Mouse (Mus musculus) Patski (cell line): ENCODE results near the gene Vmn1r40. TPM values are rescaled to one million over a fixed set of nuclear protein-coding genes. Genes with fewer than 3 reads are reported as not detected.
A peak's percentile ranks its signal among the peaks of the same experiment; 100 is the strongest.

Experiments
- ATAC-seq: fragments of 100-300 bp; one replicate; pipeline ENCODE4 v1.8.0; 2021
- CTCF ChIA-PET: fragments of 350-600 bp; sonication (Branson Sonifier 250); formaldehyde crosslinking; loops from one replicate; lab custom pipeline; 2022; ENCODE audit warnings: inconsistent platforms; lab: Charles Lee
- POLR2A ChIA-PET: fragments of 350-600 bp; sonication (Branson Sonifier 250); formaldehyde crosslinking; loops from one replicate; lab custom pipeline; 2022; ENCODE audit warnings: antibody characterized with exemption, inconsistent platforms; lab: Charles Lee
- DNase-seq: peaks from one replicate; pipeline ENCODE4 v3.0.0-alpha.2; 2011; ENCODE audit warnings: low read depth, low spot score
- H3K27me3 ChIP-seq: fragments of 371-371 bp; one replicate; pipeline ENCODE4 v1.5.1; 2021
- CTCF ChIP-seq: fragments of 100-300 bp; IDR thresholded peaks from one replicate; pipeline ENCODE4 v1.5.1; 2021
- in situ Hi-C: fragments of 300-500 bp; cut with MboI; formaldehyde crosslinking; loops from 3 replicates; pipeline ENCODE4 v1.11.1; 2018; ENCODE audit warnings: low pct_unique_long_range_greater_than_20kb, mixed read lengths
- polyA plus RNA-seq: library from polyadenylated mRNA; unstranded; gene quantifications from one replicate; pipeline ENCODE4 v1.2.3, GENCODE M21; 2021

Vmn1r40 gene
- polyA plus RNA-seq, 1 experiment from 2014 or later: 0.14 TPM

- no peaks in the 10 kb centered on the region for H3K27me3 ChIP-seq
- POLR2A ChIA-PET: no interaction called here
- no peak for TF ChIP-seq CTCF
- ATAC-seq (no peak), DNase-seq (no peak)
- in situ Hi-C loops: no loop called here
- CTCF ChIA-PET: interaction anchor here (1.0 to 1.2 kb wide), 2 partner anchors 11 to 655 kb away, joined by 3 read pairs; no protein-coding TSS in a partner anchor
Observed at GRCm38 (mm10) chr6:89672641-89673040, 34.7 kb upstream of the Vmn1r40 start.

- TF ChIP-seq CTCF: no peak
- ATAC-seq: no peak
- H3K27me3 ChIP-seq: no peaks in the 10 kb centered on the region
- ChIA-PET CTCF (interaction anchor here (0.6 to 1.2 kb wide), 3 partner anchors 11 to 654 kb away, joined by 3 read pairs; no protein-coding TSS in a partner anchor), POLR2A (interaction anchor here (0.6 kb wide), 1 partner anchor 33 kb away, joined by 4 read pairs; no protein-coding TSS in a partner anchor)
- in situ Hi-C loops: no loop called here
- no peak for DNase-seq
Observed at GRCm38 (mm10) chr6:89673135-89673780, 34.1 kb upstream of the Vmn1r40 start.

GRCm38 (mm10) chr6:89678522-89678921 lies 28.8 kb upstream of the Vmn1r40 start:
- DNase-seq: no peak

GRCm38 (mm10) chr6:89679291-89679835 lies 28.0 kb upstream of the Vmn1r40 start:
- in situ Hi-C loops: no loop called here
- DNase-seq (no peak), ATAC-seq (peak; percentile 79)
- POLR2A ChIA-PET: interaction anchor here (0.7 kb wide), 1 partner anchor 878 kb away, joined by 3 read pairs; no protein-coding TSS in a partner anchor
- CTCF ChIA-PET: interaction anchor here (0.6 to 3.1 kb wide), 15 partner anchors 10 to 1761 kb away, joined by 3 to 21 read pairs (median 4); partner anchors contain the start of genes Chst13 and Txnrd3
- H3K27me3 ChIP-seq: no peaks in the 10 kb centered on the region
- TF ChIP-seq CTCF: peak; percentile 87

More at GRCm38 (mm10) chr6:89678522-89678921, 28.8 kb upstream of the Vmn1r40 start:
- CTCF ChIA-PET: interaction anchor here (0.9 to 3.1 kb wide), 8 partner anchors 9 to 843 kb away, joined by 3 to 21 read pairs (median 4); partner anchors contain the start of gene Chst13
- in situ Hi-C loops: no loop called here
- TF ChIP-seq CTCF: no peak
- H3K27me3 ChIP-seq: no peaks in the 10 kb centered on the region
- ATAC-seq: no peak
- POLR2A ChIA-PET: no interaction called here

GRCm38 (mm10) chr6:89680155-89680554 lies 27.2 kb upstream of the Vmn1r40 start:
- POLR2A ChIA-PET: interaction anchor here (0.7 kb wide), 1 partner anchor 877 kb away, joined by 3 read pairs; no protein-coding TSS in a partner anchor
- peak; percentile 67 for ATAC-seq
- DNase-seq: peak; percentile 22
- H3K27me3 ChIP-seq: no peaks in the 10 kb centered on the region
- in situ Hi-C loops: loop anchor here (10.0 kb wide), 4 partner anchors 305 to 845 kb away; partner anchors contain the start of gene Chst13
- CTCF ChIA-PET: interaction anchor here (0.8 to 3.1 kb wide), 12 partner anchors 22 to 857 kb away, joined by 3 to 21 read pairs (median 4); partner anchors contain the start of genes Chst13 and Txnrd3
- TF ChIP-seq CTCF: peak; percentile 97

GRCm38 (mm10) chr6:89684231-89684630 lies 23.1 kb upstream of the Vmn1r40 start:
- ChIA-PET CTCF (interaction anchor here (0.7 kb wide), 2 partner anchors 11 to 741 kb away, joined by 3 read pairs; no protein-coding TSS in a partner anchor), POLR2A (no interaction called here)
- DNase-seq (no peak), ATAC-seq (no peak)
- peak; percentile 68 for TF ChIP-seq CTCF
- no peaks in the 10 kb centered on the region for H3K27me3 ChIP-seq
- in situ Hi-C loops: loop anchor here (10.0 kb wide), 4 partner anchors 301 to 841 kb away; partner anchors contain the start of gene Chst13

- H3K27me3 ChIP-seq: no peaks in the 10 kb centered on the region
- POLR2A ChIA-PET: no interaction called here
- DNase-seq (no peak), ATAC-seq (no peak)
- no peak for TF ChIP-seq CTCF
- in situ Hi-C loops: loop anchor here (10.0 kb wide), 4 partner anchors 298 to 838 kb away; partner anchors contain the start of gene Chst13
- CTCF ChIA-PET: no interaction called here
Observed at GRCm38 (mm10) chr6:89687100-89687499, 20.2 kb upstream of the Vmn1r40 start.

- DNase-seq: peak; percentile 91
- POLR2A ChIA-PET: no interaction called here
Observed at GRCm38 (mm10) chr6:89706624-89707023, 716 bp upstream of the Vmn1r40 start.

GRCm38 (mm10) chr6:89718051-89718450 lies 10.7 kb downstream of the Vmn1r40 start:
- no peaks in the 10 kb centered on the region for H3K27me3 ChIP-seq
- in situ Hi-C loops: no loop called here
- DNase-seq (no peak), ATAC-seq (no peak)
- ChIA-PET CTCF (interaction anchor here (0.8 kb wide), 1 partner anchor 10 kb away, joined by 3 read pairs; no protein-coding TSS in a partner anchor), POLR2A (no interaction called here)
- no peak for TF ChIP-seq CTCF

More at GRCm38 (mm10) chr6:89706624-89707023, 716 bp upstream of the Vmn1r40 start:
- in situ Hi-C loops: loop anchor here (10.0 kb wide), 1 partner anchor 268 kb away; no protein-coding TSS in a partner anchor
- H3K27me3 ChIP-seq: no peaks in the 10 kb centered on the region
- peak; percentile 95 for ATAC-seq
- TF ChIP-seq CTCF: peak; percentile 74
- CTCF ChIA-PET: interaction anchor here (1.1 to 1.5 kb wide), 2 partner anchors 581 to 621 kb away, joined by 3 to 4 read pairs; no protein-coding TSS in a partner anchor

GRCm38 (mm10) chr6:89740466-89740865 lies 33.1 kb downstream of the Vmn1r40 start, which contains the start of gene Vmn1r41:
Gene Vmn1r41 (plus strand): TSS chr6:89740766.
- CTCF ChIA-PET: no interaction called here
- no peaks in the 10 kb centered on the region for H3K27me3 ChIP-seq
- no peak for DNase-seq
- ATAC-seq: no peak
- in situ Hi-C loops: no loop called here
- POLR2A ChIA-PET: no interaction called here
- TF ChIP-seq CTCF: no peak
